Mouse (Mus musculus) heart, adult 2 months (tissue): ENCODE data around the gene Tmem223. TPM values are rescaled to one million over a fixed set of nuclear protein-coding genes. Genes with fewer than 3 reads are reported as not detected.
A peak's percentile ranks its signal among the peaks of the same experiment; 100 is the strongest.
"Not testable (repeated sequence)": the region's sequence is repeated elsewhere in the genome, so short reads cannot be mapped to it uniquely, and the experiment has no call there.

Source experiments
- DNase-seq, 2 experiments: peaks; one replicate each; pipeline ENCODE4 v3.0.0; 2021
- H3K27ac ChIP-seq: fragments of 200-600 bp; 2 replicates; pipeline ENCODE4 v1.8.1; 2022
- H3K27me3 ChIP-seq: fragments of 200-500 bp; 2 replicates; pipeline ENCODE4 v1.6.1; 2012; ENCODE audit warnings: mild to moderate bottlenecking, low read length, inconsistent platforms, mixed read lengths; ENCODE audit not compliant: control insufficient read depth, insufficient read depth
- H3K36me3 ChIP-seq: fragments of 200-500 bp; 2 replicates; pipeline ENCODE4 v1.6.1; 2012; ENCODE audit warnings: low read length, inconsistent platforms; ENCODE audit not compliant: control insufficient read depth, insufficient read depth
- H3K4me1 ChIP-seq: fragments of 200-500 bp; 2 replicates; pipeline ENCODE4 v1.6.1; 2011; ENCODE audit warnings: low read length; ENCODE audit not compliant: control insufficient read depth, insufficient read depth
- H3K4me3 ChIP-seq: fragments of 200-600 bp; 2 replicates; pipeline ENCODE4 v1.8.1; 2022
- H3K79me2 ChIP-seq: fragments of 200-500 bp; replicated peaks from 2 replicates; pipeline ENCODE4 v1.6.1; 2012; ENCODE audit warnings: mild to moderate bottlenecking, inconsistent platforms, low read length, moderate library complexity, mixed read lengths; ENCODE audit not compliant: control insufficient read depth, insufficient read depth
- H3K9ac ChIP-seq: fragments of 200-500 bp; 2 replicates; pipeline ENCODE4 v1.6.1; 2012; ENCODE audit warnings: low read depth, mild to moderate bottlenecking, control low read depth, inconsistent platforms, low read length, mixed read lengths
- CTCF ChIP-seq: fragments of 200-600 bp; IDR thresholded peaks from 2 replicates; pipeline ENCODE4 v1.8.1; 2022; ENCODE audit warnings: antibody characterized with exemption, mild to moderate bottlenecking, moderate library complexity
- EP300 ChIP-seq: fragments of 200-500 bp; IDR thresholded peaks from 2 replicates; pipeline ENCODE4 v1.6.1; 2011; ENCODE audit warnings: low read depth, low read length, control low read depth; ENCODE audit not compliant: insufficient read depth
- POLR2A ChIP-seq: fragments of 200-500 bp; IDR thresholded peaks from 2 replicates; pipeline ENCODE4 v1.6.1; 2011; ENCODE audit warnings: mild to moderate bottlenecking, low read depth, low read length, control low read depth; ENCODE audit not compliant: insufficient read depth
- WGBS: fragments of 180-500 bp; shearing (Covaris S2); methylation state at CpG from one replicate; pipeline ENCODE4 v1.1.7; 2018; 5-methylcytosine and 5-hydroxymethylcytosine counted together
- intact Hi-C: fragments of 180-260 bp; cut with DNase I; formaldehyde crosslinking; loops from one replicate; pipeline ENCODE4 v1.15.1; 2025
- polyA plus RNA-seq: library from polyadenylated mRNA; depleted of rRNA; stranded (reverse); fragments of >200 nt; gene quantifications from 2 replicates; pipeline ENCODE4 v1.2.3, GENCODE M21; 2012
- total RNA-seq, 2 experiments: library from RNA; stranded (reverse); gene quantifications; 2 replicates each; pipeline ENCODE4 v1.2.3; 2021

Tmem223 gene
- total and polyA plus RNA-seq, 3 experiments, result 108 to 212 (median 130) TPM

DNA sequence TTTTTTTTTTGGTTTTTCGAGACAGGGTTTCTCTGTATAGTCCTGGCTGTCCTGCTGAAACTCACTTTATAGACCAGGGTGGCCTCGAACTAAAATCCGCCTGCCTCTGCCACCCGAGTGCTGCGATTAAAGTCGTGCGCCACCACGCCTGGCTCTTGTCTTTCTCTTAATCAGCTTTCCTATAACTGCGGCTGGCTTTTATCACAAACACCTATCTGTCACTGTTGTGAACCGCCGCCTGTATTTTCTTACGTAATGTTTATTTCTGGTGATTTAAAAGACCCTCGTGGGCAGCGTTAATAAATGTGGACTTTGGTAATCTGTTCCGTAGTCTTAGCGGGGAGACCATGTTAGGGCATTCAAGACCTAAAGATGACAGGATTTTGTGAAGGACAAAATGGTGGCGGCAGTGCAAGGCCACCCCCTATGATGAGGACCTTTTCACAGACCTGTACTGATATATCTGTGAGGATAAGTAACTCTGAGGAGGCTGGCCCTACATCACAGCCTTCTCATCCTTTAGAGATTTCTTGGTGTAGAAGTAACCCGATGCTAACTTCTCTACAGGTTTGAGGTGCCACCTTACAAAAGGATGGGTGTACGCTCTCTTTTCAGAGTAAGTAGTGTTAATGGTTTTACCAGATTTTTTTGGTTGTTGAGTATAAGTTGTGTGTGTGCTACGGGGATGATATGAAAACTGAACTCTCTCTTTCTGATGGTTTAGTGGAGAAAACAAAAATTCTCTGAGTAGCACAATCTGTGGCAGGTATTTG lies 47.0 kb upstream of the Tmem223 start:
- peak overlapping the region; percentile 79 for H3K27ac ChIP-seq
- H3K79me2 ChIP-seq, result no peaks in the 10 kb centered on the region; the same call in 1 of the 2 replicates
- H3K27me3 ChIP-seq, result no peaks in the 10 kb centered on the region
- intact Hi-C loops, result loop anchor here (1.0 to 5.0 kb wide), 3 partner anchors 10 to 94 kb away; partner anchors contain the start of genes Ttc9c and Zbtb3
- H3K4me3 ChIP-seq, result peak overlapping the region; percentile 58
- H3K36me3 ChIP-seq, result peaks cover 31% of the 10 kb centered on the region
- 1% methylated on average over 20 of the region's 20 CpGs for WGBS
- DNase-seq, result peak in 1 of 2 experiments; percentile 35
- peaks cover 2% of the 10 kb centered on the region for H3K4me1 ChIP-seq
- no peak for TF ChIP-seq POLR2A
- TF ChIP-seq EP300, result no peak
- no peak for TF ChIP-seq CTCF
- H3K9ac ChIP-seq, result peak overlapping the region; percentile 82

DNA sequence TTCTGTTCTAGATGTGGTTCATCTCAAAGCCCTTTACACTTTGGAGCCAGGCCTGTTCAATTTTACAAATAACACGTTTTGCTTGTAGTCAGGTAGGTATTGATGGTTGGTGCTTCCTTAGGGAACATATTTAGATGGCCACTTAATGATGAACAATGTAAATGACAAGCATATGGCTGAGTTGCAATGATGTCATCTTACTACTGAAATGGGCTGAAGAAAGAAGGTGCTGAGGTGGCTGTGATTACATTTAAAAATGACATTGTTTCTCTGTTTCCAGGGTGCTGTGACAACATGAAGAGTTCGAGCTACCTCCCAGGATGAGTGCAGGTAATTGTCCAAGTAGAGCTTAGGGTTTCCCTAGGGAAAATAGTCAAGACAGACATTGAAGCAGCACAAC lies 46.4 kb upstream of the Tmem223 start:
- 10% methylated on average over 2 of the region's 2 CpGs for WGBS
- intact Hi-C loops, result loop anchor here (5.0 kb wide), 2 partner anchors 78 to 93 kb away; partner anchors contain the start of genes Ttc9c and Zbtb3
- H3K27ac ChIP-seq, result no peak overlapping the region
- TF ChIP-seq POLR2A, result no peak
- TF ChIP-seq EP300, result no peak
- no peak for TF ChIP-seq CTCF
- peak overlapping the region; percentile 58; the same call in 1 of the 2 replicates for H3K4me3 ChIP-seq
- H3K36me3 ChIP-seq, result peaks cover 31% of the 10 kb centered on the region
- H3K27me3 ChIP-seq, result no peaks in the 10 kb centered on the region
- no peak for DNase-seq
- H3K4me1 ChIP-seq, result peaks cover 2% of the 10 kb centered on the region
- no peak overlapping the region for H3K9ac ChIP-seq
- no peaks in the 10 kb centered on the region; the same call in 1 of the 2 replicates for H3K79me2 ChIP-seq

DNA sequence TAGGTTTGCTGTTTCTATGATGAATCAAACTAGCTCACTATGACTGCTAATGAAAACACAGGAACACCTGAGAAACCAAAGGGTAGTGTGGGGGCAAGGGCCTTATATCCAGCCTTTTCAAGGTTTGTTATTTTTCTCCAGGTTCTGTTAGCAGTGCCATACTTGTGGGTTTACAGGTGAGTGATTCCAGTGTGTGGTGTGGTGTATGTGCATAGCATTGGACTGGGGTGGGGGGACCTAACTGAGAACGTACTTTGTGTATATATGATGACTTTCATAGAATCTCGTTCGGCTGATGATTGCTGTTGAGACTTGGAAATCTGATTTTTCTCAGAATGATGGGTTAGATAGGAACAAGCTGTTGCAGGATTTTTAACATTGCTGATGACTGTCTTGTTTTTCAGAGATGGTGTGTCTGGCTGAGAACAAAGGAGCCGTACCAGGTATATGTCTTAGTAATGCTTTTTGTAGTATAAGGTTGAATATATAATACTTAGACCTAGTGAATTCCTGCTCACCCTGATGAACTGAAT lies 45.6 kb upstream of the Tmem223 start:
- H3K9ac ChIP-seq, result no peak overlapping the region
- no peak for DNase-seq
- H3K27me3 ChIP-seq, result no peaks in the 10 kb centered on the region
- TF ChIP-seq POLR2A (no peak), CTCF (no peak), EP300 (no peak)
- WGBS, result 65% methylated on average over 4 of the region's 4 CpGs
- H3K36me3 ChIP-seq, result peaks cover 31% of the 10 kb centered on the region
- no peak overlapping the region for H3K27ac ChIP-seq
- H3K79me2 ChIP-seq, result no peaks in the 10 kb centered on the region; the same call in 1 of the 2 replicates
- no peak overlapping the region for H3K4me3 ChIP-seq
- peaks cover 2% of the 10 kb centered on the region for H3K4me1 ChIP-seq
- intact Hi-C loops, result no loop called here

DNA sequence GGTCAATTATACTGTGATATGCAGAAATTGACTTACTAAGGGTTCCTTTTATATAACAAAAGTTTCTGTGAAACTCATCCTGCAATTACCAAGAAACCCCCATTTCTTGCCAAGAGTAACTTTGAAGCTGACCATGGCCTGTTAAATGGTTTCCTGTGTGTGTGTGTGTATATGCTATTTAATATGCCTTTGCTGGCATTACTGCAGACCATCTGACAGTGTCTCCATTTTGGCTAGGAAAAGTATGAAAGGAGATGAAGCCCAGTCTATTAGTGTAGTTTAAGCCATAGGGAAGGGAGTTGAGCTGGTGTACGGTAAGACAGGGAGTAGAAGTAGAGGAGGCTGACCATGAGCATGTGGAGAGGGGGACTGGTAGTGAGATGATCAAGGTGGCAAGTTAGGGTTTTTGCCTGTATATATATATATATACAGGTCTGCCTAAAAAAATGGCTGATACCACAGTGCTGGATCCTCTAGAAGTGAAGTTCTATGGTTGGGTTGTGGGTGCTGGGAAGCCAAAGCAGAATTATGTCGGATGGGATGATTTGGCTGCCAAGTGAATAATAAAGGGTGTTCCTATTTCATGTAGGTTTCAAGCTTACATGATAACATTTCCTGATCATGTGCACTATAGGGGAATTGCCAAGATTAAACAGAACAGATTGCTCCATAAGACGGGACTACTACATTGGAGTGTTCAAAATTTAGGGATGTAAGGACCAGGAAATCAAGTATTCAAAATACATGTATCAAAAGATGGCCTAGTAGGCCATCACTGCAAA lies 44.0 kb upstream of the Tmem223 start:
- Histone ChIP-seq H3K4me3 (no peak overlapping the region), H3K27ac (no peak overlapping the region), H3K4me1 (peaks cover 2% of the 10 kb centered on the region), H3K9ac (no peak overlapping the region), H3K79me2 (no peaks in the 10 kb centered on the region; the same call in 1 of the 2 replicates), H3K36me3 (peaks cover 31% of the 10 kb centered on the region), H3K27me3 (no peaks in the 10 kb centered on the region)
- intact Hi-C loops, result no loop called here
- TF ChIP-seq EP300, result no peak
- TF ChIP-seq CTCF, result no peak
- no peak for TF ChIP-seq POLR2A
- 51% methylated on average over 3 of the region's 3 CpGs for WGBS
- no peak for DNase-seq

DNA sequence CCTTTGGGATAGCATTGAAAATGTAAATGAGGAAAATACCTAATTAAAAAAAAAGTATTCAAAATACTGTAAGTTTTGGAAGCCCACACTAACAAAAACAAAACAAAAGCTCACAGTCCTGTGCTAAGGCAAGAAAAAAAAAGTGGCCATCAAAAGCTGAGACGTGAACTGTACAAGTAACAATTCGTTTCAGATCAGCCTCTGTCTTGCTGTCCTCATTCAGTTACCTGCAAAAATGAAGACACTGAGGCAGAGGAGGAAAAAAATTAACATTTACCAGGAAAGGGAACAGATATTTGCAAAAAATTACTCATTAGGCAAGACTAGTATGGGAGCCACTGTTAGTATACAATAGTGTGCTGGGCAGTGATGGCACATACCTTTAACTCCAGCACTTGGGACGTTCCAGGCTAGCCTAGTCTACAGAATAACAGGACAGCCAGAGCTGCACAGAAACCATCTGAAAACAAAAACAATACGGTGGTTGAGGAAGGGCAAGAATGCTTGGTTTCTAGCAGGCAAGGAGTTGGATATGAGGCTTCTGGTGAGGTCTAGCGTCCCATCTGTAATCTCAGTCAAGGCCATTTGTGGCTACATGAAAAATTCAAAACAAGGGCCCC lies 43.2 kb upstream of the Tmem223 start:
- intact Hi-C loops, result no loop called here
- DNase-seq, result no peak
- Histone ChIP-seq H3K79me2 (no peaks in the 10 kb centered on the region), H3K4me1 (peaks cover 2% of the 10 kb centered on the region), H3K36me3 (peaks cover 28% of the 10 kb centered on the region), H3K27me3 (no peaks in the 10 kb centered on the region), H3K4me3 (no peak overlapping the region), H3K9ac (no peak overlapping the region), H3K27ac (no peak overlapping the region)
- whole genome bisulfite sequencing, result 29% methylated on average over 5 of the region's 5 CpGs
- TF ChIP-seq EP300 (no peak), POLR2A (no peak), CTCF (no peak)

DNA sequence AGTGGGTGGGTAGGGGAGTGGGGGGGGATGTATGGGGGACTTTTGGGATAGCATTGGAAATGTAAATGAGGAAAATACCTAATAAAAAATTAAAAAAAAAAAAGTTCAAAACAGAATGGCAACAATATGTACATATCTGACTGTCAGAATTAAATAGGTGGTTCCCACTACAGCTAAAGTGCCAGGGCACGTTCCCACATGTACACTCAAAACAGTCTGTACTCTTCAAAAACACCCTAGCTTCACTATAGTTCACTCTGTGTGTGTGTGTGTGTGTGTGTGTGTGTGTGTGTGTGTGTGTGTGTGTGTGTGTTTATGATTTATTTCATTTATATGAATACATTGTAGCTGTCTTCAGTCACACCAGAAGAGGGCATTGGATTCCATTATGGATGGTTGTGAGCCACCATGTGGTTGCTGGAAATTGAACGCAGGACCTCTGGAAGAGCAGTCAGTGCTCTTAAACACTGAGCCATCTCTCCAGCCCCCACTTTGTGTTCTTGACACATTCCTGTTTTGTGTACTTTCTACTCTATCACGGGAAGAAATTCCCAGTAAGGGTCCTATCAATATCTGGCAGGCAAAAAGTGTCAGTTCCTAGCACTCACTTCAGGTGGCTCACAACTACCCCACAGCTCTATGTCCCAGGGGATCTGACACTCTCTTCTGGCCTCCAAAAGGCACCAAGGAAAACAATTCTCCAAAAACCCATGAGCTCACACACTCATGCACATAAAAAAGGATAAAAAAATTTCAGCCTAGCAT lies 42.3 kb upstream of the Tmem223 start:
- H3K9ac ChIP-seq, H3K4me3 ChIP-seq, H3K27ac ChIP-seq, H3K27me3 ChIP-seq, DNase-seq, intact Hi-C loops, H3K79me2 ChIP-seq, H3K4me1 ChIP-seq: not testable (repeated sequence)
- H3K36me3 ChIP-seq, result peaks cover 28% of the 10 kb centered on the region
- 44% methylated on average over 3 of the region's 3 CpGs for WGBS
